Mouse (Mus musculus) stomach, embryonic 15.5 days (tissue): ENCODE measurements around the gene Ermp1. TPM values are rescaled to one million over a fixed set of nuclear protein-coding genes. Genes with fewer than 3 reads are reported as not detected.
"Not testable (repeated sequence)": the region's sequence is repeated elsewhere in the genome, so short reads cannot be mapped to it uniquely, and the experiment has no call there.

Experiments used
- ATAC-seq: fragments of 200-750 bp; cut with Nextera tagmentation; 2 replicates; pipeline ENCODE4 v1.8.0; 2017; ENCODE audit warnings: low read depth, moderate number of reproducible peaks, moderate TSS enrichment; ENCODE audit not compliant: insufficient read depth, low FRiP score
- H3K27ac ChIP-seq: fragments of 300-500 bp; sonication (generic); 2 replicates; pipeline ENCODE4 v1.5.1; 2015; ENCODE audit warnings: mild to moderate bottlenecking, inconsistent platforms
- H3K27me3 ChIP-seq: fragments of 300-500 bp; sonication (generic); replicated peaks from 2 replicates; pipeline ENCODE4 v1.6.1; 2015; ENCODE audit warnings: inconsistent platforms
- H3K36me3 ChIP-seq: fragments of 300-500 bp; sonication (generic); 2 replicates; pipeline ENCODE4 v1.6.1; 2015; ENCODE audit warnings: inconsistent platforms
- H3K4me1 ChIP-seq: fragments of 300-500 bp; sonication (generic); 2 replicates; pipeline ENCODE4 v1.6.1; 2015; ENCODE audit warnings: inconsistent platforms
- H3K4me2 ChIP-seq: fragments of 300-500 bp; sonication (generic); 2 replicates; pipeline ENCODE4 v1.6.1; 2015; ENCODE audit warnings: mild to moderate bottlenecking, inconsistent platforms
- H3K4me3 ChIP-seq: fragments of 300-500 bp; sonication (generic); replicated peaks from 2 replicates; pipeline ENCODE4 v1.5.1; 2015; ENCODE audit warnings: inconsistent platforms
- H3K9ac ChIP-seq: fragments of 300-500 bp; sonication (generic); 2 replicates; pipeline ENCODE4 v1.6.1; 2015; ENCODE audit warnings: inconsistent platforms
- H3K9me3 ChIP-seq: fragments of 300-500 bp; sonication (generic); 2 replicates; pipeline ENCODE4 v1.6.1; 2016; ENCODE audit warnings: inconsistent platforms
- WGBS: fragments of 180-500 bp; shearing (Covaris S2); methylation state at CpG from one replicate; pipeline ENCODE4 v1.1.7; 2015; 5-methylcytosine and 5-hydroxymethylcytosine counted together
- polyA plus RNA-seq: library from polyadenylated mRNA; unstranded; fragments of >200 nt; fragmentation: Nextera tagmentation; extraction: Ambion mirVana; gene quantifications from 2 replicates; pipeline ENCODE4 v1.2.1, GENCODE M21; 2015

The Ermp1 gene
- polyA plus RNA-seq, 1 experiment from 2014 or later: 15.5 TPM

DNA sequence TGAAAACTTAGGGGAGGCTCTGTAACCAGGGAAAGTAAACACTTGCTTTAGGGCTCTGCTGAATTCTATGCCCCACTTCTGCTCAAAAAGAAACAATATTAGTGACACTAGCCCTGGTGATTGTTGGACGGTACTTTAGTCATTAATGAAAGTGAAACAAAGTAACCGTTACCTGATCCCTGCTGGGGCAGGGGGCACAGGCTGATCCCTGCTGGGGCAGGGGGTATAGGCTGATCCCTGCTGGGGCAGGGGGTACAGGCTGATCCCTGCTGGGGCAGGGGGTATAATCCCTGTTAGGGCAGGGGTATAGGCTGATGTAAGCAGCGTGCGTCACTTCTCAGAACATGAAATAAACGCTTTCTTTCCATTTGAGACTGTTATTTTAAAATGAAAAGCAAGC lies 6.7 kb downstream of the Ermp1 start:
- peak overlapping the region; percentile 16; the same call in 1 of the 2 replicates for H3K4me2 ChIP-seq
- H3K4me1 ChIP-seq: no peaks in the 10 kb centered on the region
- WGBS: 68% methylated on average over 5 of the region's 5 CpGs
- H3K36me3 ChIP-seq: 0 out of 2 replicates have a peak, but pooled peaks cover 6% of the 10 kb centered on the region
- H3K9me3 ChIP-seq: no peaks in the 10 kb centered on the region
- no peak for ATAC-seq
- no peak overlapping the region for H3K4me3 ChIP-seq
- H3K27me3 ChIP-seq: no peaks in the 10 kb centered on the region
- peak overlapping the region; percentile 0; the same call in 1 of the 2 replicates for H3K27ac ChIP-seq
- H3K9ac ChIP-seq: no peak overlapping the region

DNA sequence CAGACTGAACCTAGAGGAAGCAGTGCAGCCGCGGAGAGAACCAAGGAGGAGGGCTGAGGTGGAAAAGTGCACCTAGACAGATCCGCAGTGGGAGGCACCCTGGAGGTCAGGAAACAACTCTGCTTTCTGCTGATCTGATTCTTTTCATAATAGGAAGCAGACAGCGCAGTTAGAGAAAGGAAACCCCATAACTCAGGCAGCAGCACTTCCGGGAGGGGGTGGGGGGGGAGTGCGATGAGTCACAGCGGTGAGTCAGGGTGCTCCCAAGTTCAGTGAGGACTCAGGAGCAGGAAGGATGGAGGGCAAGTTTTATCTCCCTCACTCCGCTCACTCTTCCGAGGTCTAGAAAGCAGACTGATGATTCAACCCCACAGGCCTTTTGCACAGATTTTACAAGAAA lies 7.2 kb downstream of the Ermp1 start:
- Histone ChIP-seq H3K4me1 (no peaks in the 10 kb centered on the region), H3K36me3 (0 out of 2 replicates have a peak, but pooled peaks cover 6% of the 10 kb centered on the region), H3K4me2 (peak overlapping the region; percentile 16; the same call in 1 of the 2 replicates), H3K4me3 (no peak overlapping the region), H3K27me3 (no peaks in the 10 kb centered on the region), H3K9ac (no peak overlapping the region), H3K9me3 (no peaks in the 10 kb centered on the region), H3K27ac (peak overlapping the region; percentile 51; the same call in 1 of the 2 replicates)
- ATAC-seq: peak; percentile 73
- WGBS: 37% methylated on average over 8 of the region's 9 CpGs

DNA sequence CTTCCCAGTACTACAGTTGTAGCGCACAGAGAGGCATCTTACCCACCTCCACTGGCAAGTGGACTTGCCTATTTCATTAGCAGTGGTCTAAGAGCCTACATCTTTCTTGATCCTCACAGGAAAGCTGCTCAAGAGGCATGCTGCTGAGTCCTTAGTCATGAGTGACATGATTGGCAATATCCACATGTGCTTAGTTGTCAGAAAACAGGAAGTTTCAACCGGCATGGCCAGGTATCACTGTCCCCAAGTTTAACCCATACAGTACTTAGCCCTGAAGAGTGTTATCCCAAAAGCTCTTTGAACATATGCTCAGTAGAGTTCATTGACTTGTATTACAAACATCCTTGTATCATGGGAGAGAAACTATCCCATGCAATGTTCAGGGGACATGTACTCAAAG lies 36.1 kb downstream of the Ermp1 start:
- no peaks in the 10 kb centered on the region for H3K27me3 ChIP-seq
- WGBS: 85% methylated on average over 2 of the region's 2 CpGs
- no peak overlapping the region for H3K9ac ChIP-seq
- no peak overlapping the region for H3K4me2 ChIP-seq
- no peaks in the 10 kb centered on the region for H3K9me3 ChIP-seq
- H3K27ac ChIP-seq: no peak overlapping the region
- ATAC-seq: no peak
- H3K36me3 ChIP-seq: peaks cover 14% of the 10 kb centered on the region
- no peak overlapping the region for H3K4me3 ChIP-seq
- H3K4me1 ChIP-seq: no peaks in the 10 kb centered on the region

DNA sequence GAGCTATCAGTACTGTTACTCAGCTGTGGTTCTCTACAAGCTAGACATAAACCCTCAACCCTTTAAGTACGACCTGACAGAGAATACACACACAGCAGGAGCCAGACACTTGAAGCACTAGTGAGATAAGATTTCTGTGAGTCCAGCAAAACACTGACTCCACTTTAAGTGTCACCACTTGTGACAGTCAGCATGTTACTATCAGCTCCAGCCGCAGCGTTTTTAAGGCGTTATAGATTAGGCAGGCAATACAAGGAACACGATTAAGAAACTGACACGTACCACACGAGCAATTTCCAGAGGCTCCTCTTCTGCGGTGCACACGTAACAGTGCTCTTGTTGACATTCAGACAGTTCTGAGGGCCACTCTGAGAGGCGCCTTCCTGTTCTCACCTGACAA lies 37.3 kb downstream of the Ermp1 start:
- Histone ChIP-seq H3K27me3 (no peaks in the 10 kb centered on the region), H3K9me3 (no peaks in the 10 kb centered on the region), H3K27ac (no peak overlapping the region), H3K4me1 (no peaks in the 10 kb centered on the region), H3K36me3 (peaks cover 14% of the 10 kb centered on the region), H3K4me3 (no peak overlapping the region), H3K9ac (no peak overlapping the region), H3K4me2 (no peak overlapping the region)
- ATAC-seq: peak; percentile 66; the same call in 1 of the 2 replicates
- WGBS: 78% methylated on average over 10 of the region's 10 CpGs

DNA sequence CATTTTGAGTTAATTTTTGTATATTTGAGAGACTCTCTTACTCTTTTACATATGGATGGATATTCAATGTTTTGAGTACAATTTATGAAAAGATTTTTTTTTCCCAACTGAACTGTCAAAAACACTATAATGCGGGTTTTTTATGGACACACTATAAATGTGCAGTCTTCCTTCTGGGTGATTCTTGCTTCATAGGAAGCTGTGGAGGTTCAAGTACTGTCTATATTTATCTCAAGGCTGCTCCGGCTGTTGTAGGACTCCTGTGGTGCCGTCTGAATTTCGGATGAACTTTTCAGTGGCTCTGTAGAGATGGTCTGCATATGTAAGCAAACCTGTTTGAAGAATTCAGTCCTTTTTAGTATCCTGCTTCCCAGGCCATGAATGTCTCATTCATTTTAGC lies 40.0 kb downstream of the Ermp1 start:
- Histone ChIP-seq H3K4me1 (no peaks in the 10 kb centered on the region), H3K4me2 (no peak overlapping the region), H3K4me3 (no peak overlapping the region), H3K27me3 (no peaks in the 10 kb centered on the region), H3K36me3 (peaks cover 14% of the 10 kb centered on the region), H3K27ac (no peak overlapping the region), H3K9ac (no peak overlapping the region), H3K9me3 (no peaks in the 10 kb centered on the region)
- no peak for ATAC-seq
- WGBS: 82% methylated on average over 4 of the region's 4 CpGs

DNA sequence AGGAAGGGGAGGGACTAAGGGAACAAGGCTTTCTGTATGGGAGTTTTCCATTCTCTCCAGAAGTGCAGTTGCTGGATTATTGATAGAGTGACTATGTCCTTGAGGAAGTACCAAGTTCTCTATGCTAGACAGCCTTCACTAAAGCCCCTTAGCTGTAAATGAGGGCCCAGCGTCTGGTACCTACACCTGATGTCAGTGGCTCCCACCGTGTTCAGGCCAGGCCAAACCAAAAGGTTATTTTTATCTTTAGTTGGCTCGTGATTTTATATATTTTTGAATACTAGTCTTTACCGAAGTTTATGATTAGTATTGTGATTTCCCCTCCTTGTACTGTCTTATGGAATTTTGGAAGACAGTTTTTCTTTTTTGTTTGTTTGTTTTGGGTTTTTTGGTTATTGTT lies 40.7 kb downstream of the Ermp1 start:
- Histone ChIP-seq H3K4me3 (no peak overlapping the region), H3K27me3 (no peaks in the 10 kb centered on the region), H3K4me2 (no peak overlapping the region), H3K9ac (no peak overlapping the region), H3K27ac (no peak overlapping the region), H3K9me3 (no peaks in the 10 kb centered on the region), H3K4me1 (no peaks in the 10 kb centered on the region), H3K36me3 (peaks cover 13% of the 10 kb centered on the region)
- no peak for ATAC-seq
- 85% methylated on average over 4 of the region's 4 CpGs for WGBS

DNA sequence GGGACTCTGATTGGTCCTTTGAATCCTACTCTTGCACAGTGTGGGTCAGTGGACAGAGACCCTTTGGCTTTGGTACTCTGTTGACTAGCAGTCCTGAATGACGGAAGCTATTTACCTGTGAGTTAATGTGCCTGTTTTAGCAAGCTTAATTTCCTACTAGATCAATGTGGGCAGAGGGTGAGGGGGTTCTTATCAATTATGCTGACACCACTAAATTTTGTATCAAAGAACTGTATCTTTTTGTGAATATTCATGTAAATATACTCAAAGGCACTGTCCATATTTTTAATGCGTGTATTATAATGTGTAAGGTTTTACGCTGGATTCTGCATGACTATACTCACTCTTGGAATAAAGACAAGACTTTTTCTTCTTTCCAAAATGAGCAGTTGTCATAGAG lies 43.6 kb downstream of the Ermp1 start:
- H3K9me3 ChIP-seq: no peaks in the 10 kb centered on the region
- WGBS: 91% methylated on average over 3 of the region's 3 CpGs
- ATAC-seq: no peak
- H3K36me3 ChIP-seq: peaks cover 17% of the 10 kb centered on the region
- no peak overlapping the region for H3K4me2 ChIP-seq
- H3K4me1 ChIP-seq: no peaks in the 10 kb centered on the region
- no peak overlapping the region for H3K9ac ChIP-seq
- no peaks in the 10 kb centered on the region for H3K27me3 ChIP-seq
- no peak overlapping the region for H3K27ac ChIP-seq
- H3K4me3 ChIP-seq: no peak overlapping the region

DNA sequence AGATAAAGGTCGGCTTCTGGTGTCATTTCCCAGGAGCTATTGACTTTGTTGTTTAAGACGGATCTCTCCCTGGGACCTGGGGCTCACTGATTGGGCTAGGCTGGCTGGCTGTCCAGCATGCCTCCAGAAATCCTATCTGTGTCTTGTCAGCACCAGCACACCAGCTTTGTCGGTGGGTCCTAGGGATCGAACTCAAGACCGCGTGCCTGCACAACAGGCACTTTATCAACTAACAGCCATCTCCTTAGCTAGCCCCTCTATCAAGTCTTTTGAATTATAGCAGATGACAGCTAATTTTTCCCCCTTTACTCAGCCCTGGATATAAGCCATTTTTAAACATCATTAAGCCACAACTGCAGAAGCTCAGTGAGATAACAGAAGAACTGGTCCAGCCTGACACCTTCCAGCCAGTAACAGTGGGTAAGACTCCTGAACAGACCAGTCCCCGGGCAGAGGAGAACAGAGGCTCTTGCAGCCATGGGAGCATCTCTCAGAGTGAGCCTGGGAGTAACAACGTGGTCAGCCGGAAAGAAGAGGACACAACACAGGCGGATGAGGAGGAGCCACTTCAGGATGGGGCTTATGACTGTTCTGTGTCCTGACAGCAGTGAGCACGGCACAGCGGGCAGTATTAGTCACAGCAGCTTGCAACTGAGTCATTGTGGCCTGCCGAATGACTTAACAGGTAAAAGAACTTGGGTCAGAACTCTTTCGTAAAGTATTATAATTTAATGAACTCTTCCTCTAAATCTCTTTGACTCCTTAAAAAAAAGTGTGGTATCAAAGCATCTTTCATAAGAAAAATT lies 44.5 kb downstream of the Ermp1 start:
- Histone ChIP-seq H3K9me3 (no peaks in the 10 kb centered on the region), H3K27ac (no peak overlapping the region), H3K9ac (no peak overlapping the region), H3K4me2 (no peak overlapping the region), H3K36me3 (peaks cover 23% of the 10 kb centered on the region), H3K4me1 (no peaks in the 10 kb centered on the region), H3K27me3 (no peaks in the 10 kb centered on the region), H3K4me3 (no peak overlapping the region)
- 84% methylated on average over 14 of the region's 14 CpGs for WGBS
- ATAC-seq: no peak

DNA sequence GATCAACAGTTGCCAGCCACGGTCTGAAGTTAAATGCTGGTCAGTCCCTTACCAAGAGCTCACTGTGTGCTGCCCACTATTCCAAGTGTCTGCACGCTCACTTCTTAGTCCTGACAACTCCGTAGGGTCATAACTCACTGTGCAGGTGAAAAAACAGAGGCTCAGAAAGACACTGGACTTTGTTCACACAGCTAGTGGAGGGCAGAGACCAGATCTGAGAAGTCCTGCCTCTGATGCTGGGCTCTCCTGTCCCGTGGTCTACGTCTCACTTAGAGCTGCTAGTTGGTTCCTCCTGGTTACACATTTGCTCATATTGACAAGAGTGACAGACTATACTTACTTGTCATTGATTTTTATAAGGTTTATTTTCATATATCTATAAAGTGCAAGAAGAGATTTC lies 49.2 kb downstream of the Ermp1 start:
- Histone ChIP-seq H3K27me3 (no peaks in the 10 kb centered on the region), H3K4me3 (no peak overlapping the region), H3K36me3 (peaks cover 41% of the 10 kb centered on the region), H3K9ac (no peak overlapping the region), H3K27ac (no peak overlapping the region), H3K4me1 (no peaks in the 10 kb centered on the region), H3K4me2 (no peak overlapping the region), H3K9me3 (no peaks in the 10 kb centered on the region)
- ATAC-seq: no peak
- WGBS: 85% methylated on average over 5 of the region's 5 CpGs

DNA sequence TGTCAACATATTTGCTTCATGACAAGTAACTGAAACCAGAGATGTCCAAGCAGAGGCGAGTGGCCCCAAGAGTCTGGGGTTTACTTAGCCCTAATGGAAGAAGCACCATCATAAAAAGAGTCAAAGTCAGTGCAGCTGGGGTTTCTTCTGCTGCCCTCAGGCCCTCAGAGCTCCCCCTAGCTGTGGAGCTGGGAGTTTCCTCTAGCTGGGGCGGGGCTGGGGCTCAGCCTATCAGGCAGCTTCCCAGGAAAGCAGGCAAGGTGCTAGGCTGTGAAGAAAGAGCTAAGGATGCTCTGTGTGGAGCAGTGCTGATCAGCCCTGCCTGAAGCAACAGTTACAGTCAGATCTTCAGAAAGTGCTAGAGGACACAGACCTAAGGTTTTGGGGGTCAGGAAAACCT lies 51.2 kb downstream of the Ermp1 start:
- Histone ChIP-seq H3K27me3 (no peaks in the 10 kb centered on the region), H3K4me3 (no peak overlapping the region), H3K27ac (no peak overlapping the region), H3K9ac (no peak overlapping the region), H3K4me1 (no peaks in the 10 kb centered on the region), H3K9me3 (no peaks in the 10 kb centered on the region), H3K36me3 (peaks cover 34% of the 10 kb centered on the region; the same call in 1 of the 2 replicates), H3K4me2 (no peak overlapping the region)
- ATAC-seq: no peak
- 98% methylated on average over 2 of the region's 2 CpGs for WGBS

DNA sequence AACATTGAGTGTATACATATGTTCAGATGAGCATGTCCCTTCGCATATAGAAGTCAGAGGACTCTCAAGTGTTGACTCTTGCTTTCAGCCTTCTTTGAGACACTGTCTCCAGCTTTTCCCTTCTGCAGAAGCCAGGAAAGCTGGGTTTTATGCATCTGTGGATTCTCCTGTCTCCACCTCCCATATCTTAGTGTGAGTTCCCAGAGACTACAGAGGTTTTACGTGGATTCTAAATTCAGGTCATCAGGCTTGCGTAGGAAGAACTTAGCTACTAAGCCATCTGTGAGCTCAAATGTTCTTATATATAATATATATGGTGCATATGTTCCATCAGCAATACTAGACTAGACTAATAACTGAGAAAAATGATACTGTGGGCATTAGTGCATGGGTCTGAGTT lies 51.9 kb downstream of the Ermp1 start:
- Histone ChIP-seq H3K4me1 (no peaks in the 10 kb centered on the region), H3K36me3 (peaks cover 36% of the 10 kb centered on the region), H3K9ac (no peak overlapping the region), H3K27ac (no peak overlapping the region), H3K4me2 (no peak overlapping the region), H3K4me3 (no peak overlapping the region), H3K9me3 (no peaks in the 10 kb centered on the region), H3K27me3 (no peaks in the 10 kb centered on the region)
- WGBS: 90% methylated on average over 3 of the region's 3 CpGs
- ATAC-seq: no peak

DNA sequence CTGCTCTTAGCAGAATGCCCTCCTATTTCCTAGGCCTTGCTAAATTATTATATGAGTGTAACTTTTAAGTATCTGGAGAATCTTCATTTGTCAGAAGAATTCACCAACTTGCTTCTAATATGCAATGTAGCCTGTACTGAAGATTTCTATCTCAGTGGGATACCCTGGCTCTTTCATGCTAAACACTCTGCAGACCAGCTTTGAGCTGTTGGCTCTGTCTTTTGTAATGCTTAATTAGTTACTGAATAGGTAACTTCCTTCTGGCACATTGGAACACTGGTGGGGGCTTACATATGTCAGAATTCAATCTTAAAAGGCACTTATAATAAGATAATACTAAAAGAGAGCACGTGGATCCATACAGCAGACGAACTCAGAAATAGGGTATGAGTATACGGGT lies 54.4 kb downstream of the Ermp1 start:
- not testable (repeated sequence) for ATAC-seq, H3K4me2 ChIP-seq, H3K4me3 ChIP-seq, H3K9me3 ChIP-seq, H3K9ac ChIP-seq, H3K27me3 ChIP-seq, H3K4me1 ChIP-seq, H3K27ac ChIP-seq
- 88% methylated on average over 3 of the region's 3 CpGs for WGBS
- H3K36me3 ChIP-seq: peaks cover 23% of the 10 kb centered on the region
